Mouse (Mus musculus) embryonic facial prominence, embryonic 10.5 days (tissue): ENCODE results near the gene Samd8. TPM values are rescaled to one million over a fixed set of nuclear protein-coding genes. Genes with fewer than 3 reads are reported as not detected.

ENCODE experiments used
- DNase-seq: peaks from one replicate; pipeline ENCODE4 v3.0.0-alpha.2; 2017; ENCODE audit warnings: low spot score
- H3K27ac ChIP-seq: fragments of 300-500 bp; sonication (generic); replicated peaks from 2 replicates; pipeline ENCODE4 v1.5.1; 2016; ENCODE audit warnings: mild to moderate bottlenecking
- H3K27me3 ChIP-seq: fragments of 300-500 bp; sonication (generic); replicated peaks from 2 replicates; pipeline ENCODE4 v1.6.1; 2016; ENCODE audit warnings: low read depth, mild to moderate bottlenecking; ENCODE audit not compliant: poor library complexity, severe bottlenecking
- H3K36me3 ChIP-seq: fragments of 300-500 bp; sonication (generic); replicated peaks from 2 replicates; pipeline ENCODE4 v1.6.1; 2016; ENCODE audit warnings: mild to moderate bottlenecking, moderate library complexity
- H3K4me1 ChIP-seq: fragments of 300-500 bp; sonication (generic); 2 replicates; pipeline ENCODE4 v1.6.1; 2016
- H3K4me3 ChIP-seq: fragments of 300-500 bp; sonication (generic); 2 replicates; pipeline ENCODE4 v1.5.1; 2016; ENCODE audit warnings: mild to moderate bottlenecking, moderate library complexity
- H3K9me3 ChIP-seq: fragments of 300-500 bp; sonication (generic); 2 replicates; pipeline ENCODE4 v1.6.1; 2016; ENCODE audit warnings: mild to moderate bottlenecking
- WGBS: fragments of 180-500 bp; shearing (Covaris S2); methylation state at CpG from one replicate; pipeline ENCODE4 v1.1.7; 2016; 5-methylcytosine and 5-hydroxymethylcytosine counted together
- polyA plus RNA-seq: library from polyadenylated mRNA; unstranded; fragments of >200 nt; fragmentation: Nextera tagmentation; extraction: Ambion mirVana; gene quantifications from 2 replicates; pipeline ENCODE4 v1.2.1, GENCODE M21; 2016

Samd8 gene
- polyA plus RNA-seq, 1 experiment from 2014 or later, result 10.4 TPM

- WGBS, result 76% methylated on average over 6 of the region's 6 CpGs
- no peak overlapping the region for H3K4me3 ChIP-seq
These were observed 21.1 kb upstream of the Samd8 start for GRCm38 (mm10) chr14:21729031-21729732.

GRCm38 (mm10) chr14:21729936-21730335 lies 20.4 kb upstream of the Samd8 start:
- H3K9me3 ChIP-seq, result peaks cover 4% of the 10 kb centered on the region; the same call in 1 of the 2 replicates
- H3K4me1 ChIP-seq, result peaks cover 3% of the 10 kb centered on the region; the same call in 1 of the 2 replicates
- H3K27me3 ChIP-seq, result no peaks in the 10 kb centered on the region
- H3K4me3 ChIP-seq, result no peak overlapping the region
- 94% methylated on average over 4 of the region's 4 CpGs for WGBS
- DNase-seq, result no peak
- no peak overlapping the region for H3K27ac ChIP-seq
- no peaks in the 10 kb centered on the region for H3K36me3 ChIP-seq

More at GRCm38 (mm10) chr14:21729031-21729732, 21.1 kb upstream of the Samd8 start:
- Histone ChIP-seq H3K9me3 (peaks cover 4% of the 10 kb centered on the region; the same call in 1 of the 2 replicates), H3K27me3 (no peaks in the 10 kb centered on the region), H3K4me1 (peaks cover 3% of the 10 kb centered on the region; the same call in 1 of the 2 replicates), H3K36me3 (no peaks in the 10 kb centered on the region), H3K27ac (no peak overlapping the region)
- DNase-seq, result no peak

GRCm38 (mm10) chr14:21733131-21733905 lies 17.0 kb upstream of the Samd8 start:
- H3K36me3 ChIP-seq, result no peaks in the 10 kb centered on the region
- 93% methylated on average over 15 of the region's 15 CpGs for WGBS
- no peak overlapping the region for H3K4me3 ChIP-seq
- H3K27me3 ChIP-seq, result no peaks in the 10 kb centered on the region
- H3K27ac ChIP-seq, result no peak overlapping the region
- DNase-seq, result no peak
- peaks cover 4% of the 10 kb centered on the region; the same call in 1 of the 2 replicates for H3K9me3 ChIP-seq
- peaks cover 3% of the 10 kb centered on the region; the same call in 1 of the 2 replicates for H3K4me1 ChIP-seq

GRCm38 (mm10) chr14:21740345-21740744 lies 10.0 kb upstream of the Samd8 start:
- H3K9me3 ChIP-seq, result no peaks in the 10 kb centered on the region
- 0 out of 2 replicates have a peak overlapping the region, but pooled peaks have one; percentile 31 for H3K27ac ChIP-seq
- DNase-seq, result peak; percentile 3
- 94% methylated on average over 7 of the region's 7 CpGs for WGBS
- H3K4me3 ChIP-seq, result no peak overlapping the region
- H3K4me1 ChIP-seq, result peaks cover 8% of the 10 kb centered on the region
- H3K36me3 ChIP-seq, result no peaks in the 10 kb centered on the region
- peaks cover 13% of the 10 kb centered on the region for H3K27me3 ChIP-seq

GRCm38 (mm10) chr14:21741314-21741713 lies 9.0 kb upstream of the Samd8 start:
- DNase-seq, result no peak
- Histone ChIP-seq H3K4me3 (no peak overlapping the region), H3K4me1 (peaks cover 8% of the 10 kb centered on the region), H3K27me3 (peaks cover 13% of the 10 kb centered on the region), H3K9me3 (no peaks in the 10 kb centered on the region), H3K27ac (peak overlapping the region; percentile 46), H3K36me3 (no peaks in the 10 kb centered on the region)
- WGBS, result 88% methylated on average over 3 of the region's 3 CpGs

- Histone ChIP-seq H3K27me3 (peaks cover 13% of the 10 kb centered on the region), H3K4me1 (peaks cover 8% of the 10 kb centered on the region), H3K9me3 (no peaks in the 10 kb centered on the region), H3K27ac (no peak overlapping the region), H3K4me3 (no peak overlapping the region), H3K36me3 (no peaks in the 10 kb centered on the region)
- 9% methylated on average over 4 of the region's 4 CpGs for WGBS
- DNase-seq, result peak; percentile 89
These were observed 8.5 kb upstream of the Samd8 start for GRCm38 (mm10) chr14:21741786-21742185.

- Histone ChIP-seq H3K27me3 (peaks cover 13% of the 10 kb centered on the region), H3K27ac (no peak overlapping the region), H3K4me3 (no peak overlapping the region), H3K36me3 (no peaks in the 10 kb centered on the region), H3K9me3 (no peaks in the 10 kb centered on the region), H3K4me1 (peaks cover 8% of the 10 kb centered on the region)
- 93% methylated on average over 4 of the region's 4 CpGs for WGBS
- DNase-seq, result no peak
These were observed 7.9 kb upstream of the Samd8 start for GRCm38 (mm10) chr14:21742441-21742840.

GRCm38 (mm10) chr14:21744169-21744568 lies 6.2 kb upstream of the Samd8 start:
- WGBS, result 89% methylated on average over 1 of the region's 1 CpGs
- DNase-seq, result peak; percentile 3
- Histone ChIP-seq H3K27me3 (peaks cover 13% of the 10 kb centered on the region), H3K36me3 (no peaks in the 10 kb centered on the region), H3K9me3 (no peaks in the 10 kb centered on the region), H3K27ac (no peak overlapping the region), H3K4me3 (no peak overlapping the region), H3K4me1 (peaks cover 12% of the 10 kb centered on the region)

GRCm38 (mm10) chr14:21745149-21745548 lies 5.2 kb upstream of the Samd8 start:
- peak; percentile 8 for DNase-seq
- H3K27ac ChIP-seq, result 0 out of 2 replicates have a peak overlapping the region, but pooled peaks have one; percentile 7
- peaks cover 17% of the 10 kb centered on the region for H3K4me1 ChIP-seq

GRCm38 (mm10) chr14:21746251-21746650 lies 4.1 kb upstream of the Samd8 start:
- peak; percentile 4 for DNase-seq
- Histone ChIP-seq H3K27me3 (peaks cover 13% of the 10 kb centered on the region; the same call in 1 of the 2 replicates), H3K4me3 (no peak overlapping the region), H3K27ac (no peak overlapping the region), H3K36me3 (no peaks in the 10 kb centered on the region), H3K4me1 (peaks cover 19% of the 10 kb centered on the region), H3K9me3 (no peaks in the 10 kb centered on the region)
- 87% methylated on average over 8 of the region's 8 CpGs for WGBS

More at GRCm38 (mm10) chr14:21745149-21745548, 5.2 kb upstream of the Samd8 start:
- Histone ChIP-seq H3K27me3 (peaks cover 13% of the 10 kb centered on the region), H3K9me3 (no peaks in the 10 kb centered on the region), H3K36me3 (no peaks in the 10 kb centered on the region), H3K4me3 (no peak overlapping the region)
- 71% methylated on average over 5 of the region's 5 CpGs for WGBS

- peak; percentile 5 for DNase-seq
- H3K9me3 ChIP-seq, result no peaks in the 10 kb centered on the region
- WGBS, result 94% methylated on average over 2 of the region's 2 CpGs
- H3K36me3 ChIP-seq, result no peaks in the 10 kb centered on the region
- no peak overlapping the region for H3K4me3 ChIP-seq
- H3K27me3 ChIP-seq, result peaks cover 13% of the 10 kb centered on the region; the same call in 1 of the 2 replicates
- H3K27ac ChIP-seq, result no peak overlapping the region
- H3K4me1 ChIP-seq, result peaks cover 25% of the 10 kb centered on the region
These were observed 3.5 kb upstream of the Samd8 start for GRCm38 (mm10) chr14:21746846-21747245.

- Histone ChIP-seq H3K9me3 (no peaks in the 10 kb centered on the region), H3K4me3 (no peak overlapping the region), H3K27me3 (peaks cover 10% of the 10 kb centered on the region; the same call in 1 of the 2 replicates), H3K36me3 (no peaks in the 10 kb centered on the region), H3K27ac (no peak overlapping the region), H3K4me1 (peaks cover 31% of the 10 kb centered on the region)
- WGBS, result 74% methylated on average over 14 of the region's 14 CpGs
- peak; percentile 7 for DNase-seq
These were observed 2.7 kb upstream of the Samd8 start for GRCm38 (mm10) chr14:21747436-21748141.
